Mouse (Mus musculus): ENCODE results near the gene Arhgef7.

GRCm38 (mm10) chr8:11843677-11844315, 116.3 kb downstream of the Arhgef7 start:
- TF ChIP-seq EP300 (IDR thresholded peaks at IDR 0.05) (no peak), CTCF (IDR thresholded peaks at IDR 0.05) (no peak)
